Mouse (Mus musculus) ES-Bruce4 (cell line): ENCODE data around the gene Thoc6.

ENCODE experiments used
- CTCF ChIP-seq: IDR thresholded peaks from one replicate; pipeline ENCODE4 v1.8.1; 2011; ENCODE audit warnings: low read depth, low read length
- EP300 ChIP-seq: IDR thresholded peaks from 2 replicates; pipeline ENCODE4 v1.6.1; 2011; ENCODE audit warnings: low read depth, low read length; ENCODE audit not compliant: insufficient read depth
- POLR2A ChIP-seq: IDR thresholded peaks from one replicate; pipeline ENCODE4 v1.8.1; 2011; ENCODE audit warnings: low read length; ENCODE audit not compliant: insufficient read depth

GRCm38 (mm10) chr17:23644613-23645495 lies 28.8 kb downstream of the Thoc6 start, which contains the start of gene Mmp25:
- no peak for TF ChIP-seq CTCF
- no peak for TF ChIP-seq POLR2A
- TF ChIP-seq EP300, result peak; percentile 25; the same call in 1 of the 2 replicates
